Comparison of ENCODE assay signal across 24 mouse cellular contexts in genomic region chr14:12167215-12167614, GRCm38 (mm10).
DNase-seq lines count a peak whose midpoint lies in the region; ATAC-seq and TF ChIP-seq lines count a peak whose summit lies in the region.
"Had no signal": no experiment of that assay in that cellular context is flagged by ENCODE, and none has a peak within 500 bp of the region (broad histone marks: within the 10 kb centered on the region; RNA-seq: fewer than 3 reads in every experiment).

No protein-coding gene starts in this region.

- H3K36me3 ChIP-seq in embryonic facial prominence, embryonic 14.5 days (ENCODE audit: control insufficient read depth, insufficient read depth, low read length), result 0 out of 2 replicates have a peak, but pooled peaks cover 4% of the 10 kb centered on the region
- H3K36me3 ChIP-seq in embryonic facial prominence, embryonic 10.5 days (replicated peaks), result peaks cover 24% of the 10 kb centered on the region; the same call in 1 of the 2 replicates
- 0 out of 2 replicates have a peak, but pooled peaks cover 3% of the 10 kb centered on the region for H3K36me3 ChIP-seq in heart, embryonic 10.5 days
- no peaks in the 10 kb centered on the region for H3K36me3 ChIP-seq in stomach, embryonic 16.5 days (ENCODE audit: control insufficient read depth, insufficient read depth, low read length)
- no peaks in the 10 kb centered on the region for H3K36me3 ChIP-seq in stomach, postnatal 0 days (ENCODE audit: control insufficient read depth, insufficient read depth, low read length)
- H3K36me3 ChIP-seq: forebrain, embryonic 15.5 days; heart, embryonic 13.5 days; liver, embryonic 12.5 days had no signal

- no peak overlapping the region for H3K27ac ChIP-seq in embryonic facial prominence, embryonic 14.5 days (replicated peaks; ENCODE audit: low read depth, low read length)
- H3K27ac ChIP-seq in embryonic facial prominence, embryonic 10.5 days (replicated peaks), result no peak overlapping the region
- H3K27ac ChIP-seq in heart, embryonic 10.5 days, result no peak overlapping the region
- H3K27ac ChIP-seq in stomach, embryonic 16.5 days (ENCODE audit: low read length), result no peak overlapping the region
- H3K27ac ChIP-seq in stomach, postnatal 0 days (replicated peaks), result no peak overlapping the region
- H3K27ac ChIP-seq: forebrain, embryonic 15.5 days; heart, embryonic 13.5 days; hindbrain, embryonic 13.5 days; limb, embryonic 12.5 days; liver, embryonic 12.5 days; midbrain, embryonic 13.5 days; neural tube, embryonic 13.5 days had no signal

- WGBS in embryonic facial prominence, embryonic 14.5 days, result 66% methylated on average over 4 of the region's 4 CpGs
- 93% methylated on average over 4 of the region's 4 CpGs for WGBS in embryonic facial prominence, embryonic 10.5 days
- 85% methylated on average over 4 of the region's 4 CpGs for WGBS in heart, embryonic 10.5 days
- 82% methylated on average over 4 of the region's 4 CpGs for WGBS in stomach, embryonic 16.5 days
- 85% methylated on average over 4 of the region's 4 CpGs for WGBS in stomach, postnatal 0 days

- no peaks in the 10 kb centered on the region for H3K4me1 ChIP-seq in embryonic facial prominence, embryonic 14.5 days (ENCODE audit: control insufficient read depth, insufficient read depth, low read length)
- no peaks in the 10 kb centered on the region for H3K4me1 ChIP-seq in embryonic facial prominence, embryonic 10.5 days
- H3K4me1 ChIP-seq in heart, embryonic 10.5 days, result no peaks in the 10 kb centered on the region
- peaks cover 3% of the 10 kb centered on the region; the same call in 1 of the 2 replicates for H3K4me1 ChIP-seq in stomach, embryonic 16.5 days (ENCODE audit: control insufficient read depth, insufficient read depth, low read length)
- peaks cover 2% of the 10 kb centered on the region; the same call in 1 of the 2 replicates for H3K4me1 ChIP-seq in stomach, postnatal 0 days (replicated peaks; ENCODE audit: control insufficient read depth, insufficient read depth)
- H3K4me1 ChIP-seq: heart, embryonic 13.5 days; liver, embryonic 12.5 days had no signal

- no peak overlapping the region for H3K9ac ChIP-seq in embryonic facial prominence, embryonic 14.5 days (ENCODE audit: low read depth, low read length)
- H3K9ac ChIP-seq in stomach, embryonic 16.5 days (ENCODE audit: low read length), result no peak overlapping the region
- H3K9ac ChIP-seq in stomach, postnatal 0 days (ENCODE audit: low read length), result no peak overlapping the region
- H3K9ac ChIP-seq: forebrain, embryonic 15.5 days; heart, embryonic 13.5 days; hindbrain, embryonic 13.5 days; limb, embryonic 12.5 days; liver, embryonic 12.5 days; liver, postnatal 0 days; midbrain, embryonic 13.5 days; neural tube, embryonic 13.5 days had no signal

- no peak for TF ChIP-seq CTCF in stomach, postnatal 0 days (IDR thresholded peaks at IDR 0.05; ENCODE audit: low read depth)

- no peak overlapping the region for H3K4me3 ChIP-seq in embryonic facial prominence, embryonic 14.5 days (ENCODE audit: low read depth, low read length)
- H3K4me3 ChIP-seq in embryonic facial prominence, embryonic 10.5 days, result no peak overlapping the region
- H3K4me3 ChIP-seq in heart, embryonic 10.5 days, result no peak overlapping the region
- H3K4me3 ChIP-seq in stomach, embryonic 16.5 days (replicated peaks; ENCODE audit: low read length), result no peak overlapping the region
- H3K4me3 ChIP-seq in stomach, postnatal 0 days (ENCODE audit: low read depth, low read length), result no peak overlapping the region
- H3K4me3 ChIP-seq: forebrain, embryonic 15.5 days; heart, embryonic 13.5 days; hindbrain, embryonic 13.5 days; limb, embryonic 12.5 days; liver, embryonic 12.5 days; midbrain, embryonic 13.5 days; neural tube, embryonic 13.5 days had no signal

- H3K27me3 ChIP-seq in embryonic facial prominence, embryonic 14.5 days (replicated peaks; ENCODE audit: control insufficient read depth, insufficient read depth, low read length), result no peaks in the 10 kb centered on the region
- no peaks in the 10 kb centered on the region for H3K27me3 ChIP-seq in embryonic facial prominence, embryonic 10.5 days (replicated peaks; ENCODE audit: low read depth, poor library complexity, severe bottlenecking)
- H3K27me3 ChIP-seq in heart, embryonic 10.5 days (ENCODE audit: insufficient read depth, poor library complexity, severe bottlenecking), result no peaks in the 10 kb centered on the region
- H3K27me3 ChIP-seq in stomach, embryonic 16.5 days (ENCODE audit: control insufficient read depth, insufficient read depth, low read length), result no peaks in the 10 kb centered on the region
- no peaks in the 10 kb centered on the region for H3K27me3 ChIP-seq in stomach, postnatal 0 days (ENCODE audit: control insufficient read depth, insufficient read depth, low read length)
- H3K27me3 ChIP-seq: forebrain, embryonic 15.5 days; heart, embryonic 13.5 days; hindbrain, embryonic 13.5 days; limb, embryonic 12.5 days; liver, embryonic 12.5 days; midbrain, embryonic 13.5 days; neural tube, embryonic 13.5 days had no signal

- no peak for DNase-seq in embryonic facial prominence, embryonic 14.5 days (ENCODE audit: low spot score)
- no peak for DNase-seq in embryonic facial prominence, embryonic 10.5 days (ENCODE audit: low spot score)
- peak; percentile 13 to 16 for DNase-seq in heart, postnatal 14 days
- DNase-seq in heart, embryonic 10.5 days (ENCODE audit: low spot score), result no peak
- no peak for DNase-seq in stomach, postnatal 0 days (ENCODE audit: low spot score)
- no peak for DNase-seq in left cerebral cortex, postnatal 36 days (ENCODE audit: low spot score in 2 of 2)
- DNase-seq: adrenal gland, postnatal 25 days; B cell, adult 2 months; cerebellum, adult 2 months; cerebellum, postnatal 14 days; kidney, postnatal 10 days; layer of hippocampus, adult 9-11 months; liver, postnatal 0 days; lung, postnatal 36 days; thymus, postnatal 14 days had no signal

- intact Hi-C loops in heart, postnatal 14 days (cut with DNase I), result no loop called here
- intact Hi-C loops in left cerebral cortex, postnatal 36 days (cut with DNase I), result no loop called here

- no peak for TF ChIP-seq EP300 in stomach, postnatal 0 days (optimal IDR thresholded peaks at IDR 0.05)

- H3K4me2 ChIP-seq in embryonic facial prominence, embryonic 14.5 days (ENCODE audit: low read depth, low read length), result no peak overlapping the region
- H3K4me2 ChIP-seq in stomach, embryonic 16.5 days (ENCODE audit: low read depth, low read length), result no peak overlapping the region
- H3K4me2 ChIP-seq in stomach, postnatal 0 days (replicated peaks; ENCODE audit: low read depth), result no peak overlapping the region
- H3K4me2 ChIP-seq: forebrain, embryonic 15.5 days; heart, embryonic 13.5 days; hindbrain, embryonic 13.5 days; limb, embryonic 12.5 days; liver, embryonic 12.5 days; midbrain, embryonic 13.5 days; neural tube, embryonic 13.5 days had no signal

- peak; percentile 32; the same call in 1 of the 2 replicates for ATAC-seq in embryonic facial prominence, embryonic 14.5 days (ENCODE audit: low read depth)
- ATAC-seq in stomach, embryonic 16.5 days (ENCODE audit: insufficient read depth, low FRiP score), result 0 out of 2 replicates have a peak, but pooled peaks have one; percentile 31
- ATAC-seq in stomach, postnatal 0 days (ENCODE audit: low FRiP score, low TSS enrichment), result no peak
- ATAC-seq: forebrain, embryonic 15.5 days; intestine, embryonic 16.5 days; liver, embryonic 12.5 days; liver, postnatal 0 days; midbrain, embryonic 13.5 days had no signal

- no peaks in the 10 kb centered on the region for H3K9me3 ChIP-seq in embryonic facial prominence, embryonic 14.5 days (ENCODE audit: control insufficient read depth, low read length)
- H3K9me3 ChIP-seq in embryonic facial prominence, embryonic 10.5 days, result no peaks in the 10 kb centered on the region
- no peaks in the 10 kb centered on the region for H3K9me3 ChIP-seq in heart, embryonic 10.5 days
- H3K9me3 ChIP-seq in stomach, embryonic 16.5 days (replicated peaks; ENCODE audit: control insufficient read depth, low read length), result no peaks in the 10 kb centered on the region
- H3K9me3 ChIP-seq in stomach, postnatal 0 days (ENCODE audit: control insufficient read depth, low read length), result no peaks in the 10 kb centered on the region
- H3K9me3 ChIP-seq: forebrain, embryonic 15.5 days; heart, embryonic 13.5 days; hindbrain, embryonic 13.5 days; limb, embryonic 12.5 days; liver, embryonic 12.5 days; midbrain, embryonic 13.5 days; neural tube, embryonic 13.5 days had no signal

Comparison
In these comparisons a context has a peak if more than half of its experiments do, and no peak if none do; other contexts are left out.
1. DNase-seq: peak in heart, postnatal 14 days (2 of 2); none in embryonic facial prominence, embryonic 14.5 days (single experiment), embryonic facial prominence, embryonic 10.5 days (single experiment), heart, embryonic 10.5 days (single experiment), stomach, postnatal 0 days (single experiment) and left cerebral cortex, postnatal 36 days (0 of 2).